Mouse (Mus musculus): ENCODE measurements around the gene Lrrc41.

DNA sequence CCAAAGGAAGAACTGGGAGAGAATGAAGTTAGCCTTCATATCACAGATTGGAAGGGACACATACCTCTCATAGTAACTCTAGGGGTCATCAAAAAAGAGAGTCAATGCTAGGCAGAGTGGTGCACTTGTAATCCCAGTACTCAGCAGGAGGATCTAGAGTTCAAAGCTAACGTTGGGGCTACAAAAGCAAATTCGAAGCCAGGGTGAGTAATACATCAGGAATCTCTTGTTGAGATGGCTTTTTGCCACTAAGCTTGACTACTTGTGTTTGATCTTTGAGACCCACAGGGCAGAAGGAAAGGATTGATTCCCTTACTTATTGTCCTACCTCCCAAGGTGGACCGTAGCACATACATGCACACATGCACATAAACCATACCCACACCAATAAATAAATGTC is 25.9 kb upstream of the Lrrc41 start:
- TF ChIP-seq POLR2A (IDR thresholded peaks at IDR 0.05; ENCODE audit: borderline replicate concordance, extremely low read depth, insufficient read depth, insufficient read length, poor library complexity, severe bottlenecking) (no peak), CTCF (IDR thresholded peaks at IDR 0.05; ENCODE audit: borderline replicate concordance, extremely low read depth, insufficient read depth, insufficient read length) (no peak)
